Mouse (Mus musculus) midbrain, embryonic 16.5 days (tissue): Measurements from ENCODE around the gene 8030411F24Rik. TPM values are rescaled to one million over a fixed set of nuclear protein-coding genes. Genes with fewer than 3 reads are reported as not detected.

Experiments used
- polyA plus RNA-seq: library from polyadenylated mRNA; unstranded; fragments of >200 nt; fragmentation: Nextera tagmentation; extraction: Ambion mirVana; gene quantifications from 2 replicates; pipeline ENCODE4 v1.2.1, GENCODE M21; 2015

The 8030411F24Rik gene
- polyA plus RNA-seq, 1 experiment from 2014 or later: not detected

Other genes starting within 250 kb of the 8030411F24Rik start
- gene Nxt1, start 109.4 kb upstream of the 8030411F24Rik start, polyA plus RNA-seq: 36.8 and 43.5 TPM in 2 replicates
- gene Gzf1, start 101.0 kb upstream of the 8030411F24Rik start, polyA plus RNA-seq: 15.8 and 16.1 TPM in 2 replicates
- gene Napb, start 49.5 kb upstream of the 8030411F24Rik start, polyA plus RNA-seq: 92.0 and 114 TPM in 2 replicates
- gene Cstl1, start 31.7 kb upstream of the 8030411F24Rik start, polyA plus RNA-seq: not detected in 2 replicates
- not detected in 2 replicates for gene Cst11, start 10.5 kb upstream of the 8030411F24Rik start, polyA plus RNA-seq
- gene Cst12, start 7.4 kb downstream of the 8030411F24Rik start, polyA plus RNA-seq: not detected in 2 replicates
- not detected in 2 replicates for gene Cst8, start 16.8 kb downstream of the 8030411F24Rik start, polyA plus RNA-seq
- not detected in 2 replicates for gene Cst13, start 38.1 kb downstream of the 8030411F24Rik start, polyA plus RNA-seq
- gene Cst9, start 53.1 kb downstream of the 8030411F24Rik start, polyA plus RNA-seq: not detected in 2 replicates
- not detected in 2 replicates for gene 9230104L09Rik, start 83.0 kb downstream of the 8030411F24Rik start, polyA plus RNA-seq
- gene Cst3, start 93.7 kb downstream of the 8030411F24Rik start, polyA plus RNA-seq: 550 and 644 TPM in 2 replicates
- gene Gm1330, start 221.2 kb downstream of the 8030411F24Rik start, polyA plus RNA-seq: not detected in 2 replicates
- not detected in 2 replicates for gene Gm10750, start 235.2 kb downstream of the 8030411F24Rik start, polyA plus RNA-seq